12 mouse cellular contexts compared by ENCODE assay signal in genomic region chr1:179649324-179649723, GRCm38 (mm10).
"Had no signal": no experiment of that assay in that cellular context is flagged by ENCODE, and none has a peak within 500 bp of the region (broad histone marks: within the 10 kb centered on the region; RNA-seq: fewer than 3 reads in every experiment).

No protein-coding gene starts in this region.

- H3K4me2 ChIP-seq: kidney, embryonic 15.5 days; limb, embryonic 12.5 days; lung, embryonic 14.5 days; midbrain, embryonic 11.5 days had no signal

- DNase-seq: kidney, adult 2 months; kidney, postnatal 25 days; layer of hippocampus, adult 9-11 months; layer of hippocampus, postnatal 36 days; right cerebral cortex, adult 18-20 months; thymus, postnatal 25 days had no signal

- H3K27ac ChIP-seq: kidney, embryonic 15.5 days; limb, embryonic 12.5 days; stomach, postnatal 0 days had no signal

- H3K27me3 ChIP-seq: kidney, embryonic 15.5 days; limb, embryonic 12.5 days had no signal

- H3K9me3 ChIP-seq: kidney, embryonic 15.5 days; limb, embryonic 12.5 days had no signal

- H3K4me3 ChIP-seq: kidney, embryonic 15.5 days; limb, embryonic 12.5 days had no signal

- H3K36me3 ChIP-seq: kidney, embryonic 15.5 days; limb, embryonic 12.5 days had no signal

- ATAC-seq: intestine, embryonic 16.5 days had no signal

- H3K9ac ChIP-seq: kidney, embryonic 15.5 days; limb, embryonic 12.5 days; lung, embryonic 14.5 days had no signal
